Mouse (Mus musculus) ES-Bruce4 (cell line): ENCODE data around the gene Helz2.

Experiments used
- CTCF ChIP-seq: IDR thresholded peaks from one replicate; pipeline ENCODE4 v1.8.1; 2011; ENCODE audit warnings: low read depth, low read length
- EP300 ChIP-seq: IDR thresholded peaks from 2 replicates; pipeline ENCODE4 v1.6.1; 2011; ENCODE audit warnings: low read depth, low read length; ENCODE audit not compliant: insufficient read depth
- POLR2A ChIP-seq: IDR thresholded peaks from one replicate; pipeline ENCODE4 v1.8.1; 2011; ENCODE audit warnings: low read length; ENCODE audit not compliant: insufficient read depth

DNA sequence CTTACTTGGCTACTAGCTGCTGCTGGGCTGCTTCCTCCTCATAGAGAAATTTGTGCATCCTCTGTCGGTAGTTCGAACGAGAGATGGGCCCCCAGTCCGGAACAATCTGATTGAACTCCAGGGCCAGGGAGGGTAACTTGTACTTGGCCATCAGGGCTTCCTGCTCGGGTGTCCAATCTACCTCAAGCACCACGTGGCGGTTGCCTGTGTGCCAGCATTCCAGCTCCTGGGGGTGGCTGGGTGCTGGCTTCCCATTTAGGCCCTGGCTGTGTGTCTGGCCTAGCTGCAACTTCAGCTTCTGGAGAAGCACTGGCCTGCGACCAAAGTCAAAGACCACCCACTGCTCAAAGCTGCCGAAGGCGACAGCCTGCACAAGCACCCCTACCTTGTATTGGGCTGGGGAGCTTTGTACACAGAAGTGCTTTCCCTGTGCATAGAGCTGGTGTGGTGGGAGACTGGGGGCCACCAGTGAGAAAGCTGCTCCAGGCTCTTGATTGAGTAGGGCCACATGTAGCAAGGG is 3.7 kb downstream of the Helz2 start:
- TF ChIP-seq POLR2A (no peak), CTCF (no peak), EP300 (no peak)
